Mouse (Mus musculus) heart, embryonic 16.5 days (tissue): ENCODE results near the gene Gm3012. TPM values are rescaled to one million over a fixed set of nuclear protein-coding genes. Genes with fewer than 3 reads are reported as not detected.
"Not testable (repeated sequence)": the region's sequence is repeated elsewhere in the genome, so short reads cannot be mapped to it uniquely, and the experiment has no call there.

ENCODE experiments used
- ATAC-seq: fragments of 200-750 bp; cut with Nextera tagmentation; replicated peaks from 2 replicates; pipeline ENCODE4 v1.8.0; 2017; ENCODE audit warnings: moderate number of reproducible peaks; ENCODE audit not compliant: insufficient read depth, low FRiP score; ENCODE audit errors: extremely low read depth
- H3K27ac ChIP-seq: fragments of 300-500 bp; sonication (generic); 2 replicates; pipeline ENCODE4 v1.5.1; 2014; ENCODE audit warnings: mild to moderate bottlenecking, low read length, control low read depth, moderate library complexity
- H3K27me3 ChIP-seq: fragments of 300-500 bp; sonication (generic); 2 replicates; pipeline ENCODE4 v1.6.1; 2014; ENCODE audit warnings: low read length, mixed read lengths; ENCODE audit not compliant: control insufficient read depth, insufficient read depth
- H3K36me3 ChIP-seq: fragments of 300-500 bp; sonication (generic); 2 replicates; pipeline ENCODE4 v1.6.1; 2014; ENCODE audit not compliant: control insufficient read depth, insufficient read depth
- H3K4me1 ChIP-seq: fragments of 300-500 bp; sonication (generic); 2 replicates; pipeline ENCODE4 v1.6.1; 2014; ENCODE audit warnings: low read length, mixed read lengths; ENCODE audit not compliant: control insufficient read depth, insufficient read depth
- H3K4me2 ChIP-seq: fragments of 300-500 bp; sonication (generic); 2 replicates; pipeline ENCODE4 v1.6.1; 2014; ENCODE audit warnings: low read depth, mild to moderate bottlenecking, control low read depth, low read length
- H3K4me3 ChIP-seq: fragments of 300-500 bp; sonication (generic); 2 replicates; pipeline ENCODE4 v1.5.1; 2014; ENCODE audit warnings: mild to moderate bottlenecking, control low read depth, low read length
- H3K9ac ChIP-seq: fragments of 300-500 bp; sonication (generic); 2 replicates; pipeline ENCODE4 v1.6.1; 2014; ENCODE audit warnings: low read length, control low read depth
- H3K9me3 ChIP-seq: fragments of 300-500 bp; sonication (generic); replicated peaks from 2 replicates; pipeline ENCODE4 v1.6.1; 2016; ENCODE audit warnings: low read length; ENCODE audit not compliant: control insufficient read depth
- WGBS: fragments of 180-500 bp; shearing (Covaris S2); extraction: QIAGEN DNeasy Blood & Tissue Kit; methylation state at CpG from one replicate; pipeline ENCODE4 v1.1.7; 2014; 5-methylcytosine and 5-hydroxymethylcytosine counted together
- polyA plus RNA-seq: library from polyadenylated mRNA; unstranded; fragments of >200 nt; fragmentation: Nextera tagmentation; extraction: Ambion mirVana; gene quantifications from 2 replicates; pipeline ENCODE4 v1.2.1, GENCODE M21; 2015

Gene Gm3012
- not detected in 2 replicates for polyA plus RNA-seq

DNA sequence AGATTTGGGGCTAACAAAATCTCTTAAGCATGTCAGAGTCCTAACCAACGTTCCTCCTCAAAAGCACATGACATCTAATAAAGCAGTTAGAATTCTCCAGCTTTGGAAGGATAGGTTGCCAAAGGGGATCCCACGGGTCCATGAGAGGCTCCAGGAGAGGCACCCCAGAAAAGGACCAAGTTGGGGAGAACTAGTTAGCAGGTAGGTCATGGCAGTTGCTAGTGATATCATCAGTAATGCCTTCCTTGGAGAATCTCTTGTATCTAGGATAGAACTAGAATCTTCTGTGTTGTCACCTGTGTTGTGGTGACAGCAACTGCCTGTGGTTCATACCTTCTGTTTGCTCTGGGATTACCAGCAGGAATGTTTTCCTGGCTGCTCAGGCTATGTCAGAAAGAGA, at the start of gene Gm3012:
Gene Gm3012, plus strand, starts transcription at position 301 of the 400 bp plus-strand sequence.
- not testable (repeated sequence) for H3K9me3 ChIP-seq, H3K27me3 ChIP-seq, H3K27ac ChIP-seq, H3K4me1 ChIP-seq, H3K36me3 ChIP-seq, H3K4me2 ChIP-seq, ATAC-seq, H3K4me3 ChIP-seq, H3K9ac ChIP-seq
- WGBS = no CpG with 5 or more reads among the region's 2 CpGs

GRCm38 (mm10) chr14:3651730-3652129, 17.4 kb downstream of the Gm3012 start, which contains the start of gene Gm3020:
Gm3020 (plus strand) TSS chr14:3652030.
- not testable (repeated sequence) for H3K4me1 ChIP-seq, H3K36me3 ChIP-seq, H3K4me2 ChIP-seq, H3K4me3 ChIP-seq, H3K9ac ChIP-seq, ATAC-seq, H3K27ac ChIP-seq, H3K9me3 ChIP-seq, H3K27me3 ChIP-seq
- no CpG with 5 or more reads among the region's 32 CpGs for WGBS

- H3K27me3 ChIP-seq, H3K27ac ChIP-seq, H3K9me3 ChIP-seq, ATAC-seq, H3K36me3 ChIP-seq, H3K9ac ChIP-seq, H3K4me1 ChIP-seq, H3K4me3 ChIP-seq, H3K4me2 ChIP-seq: not testable (repeated sequence)
- WGBS = no CpG with 5 or more reads among the region's 3 CpGs
Measured at GRCm38 (mm10) chr14:3688483-3688882, 54.2 kb downstream of the Gm3012 start, which contains the start of gene Gm3043. Gm3043 (plus strand) TSS chr14:3688783.

Other genes with a start within 250 kb of the Gm3012 start
- gene Gm10413, start 239.4 kb upstream of the Gm3012 start, polyA plus RNA-seq = not detected in 2 replicates
- 5.3 and 7.1 TPM in 2 replicates for gene Gm10409, start 221.9 kb upstream of the Gm3012 start, polyA plus RNA-seq
- 11.5 and 14.3 TPM in 2 replicates for gene Gm3005, start 206.4 kb upstream of the Gm3012 start, polyA plus RNA-seq
- gene Gm10408, start 185.1 kb upstream of the Gm3012 start, polyA plus RNA-seq = not detected in 2 replicates
- gene Gm3020, start 17.5 kb downstream of the Gm3012 start, polyA plus RNA-seq = 5.3 and 7.1 TPM in 2 replicates
- not detected in 2 replicates for gene Gm3043, start 54.3 kb downstream of the Gm3012 start, polyA plus RNA-seq
- 1.9 and 3.6 TPM in 2 replicates for gene Gm3002, start 175.6 kb downstream of the Gm3012 start, polyA plus RNA-seq
- gene Gm3033, start 211.7 kb downstream of the Gm3012 start, polyA plus RNA-seq = not detected in 2 replicates
- 0.31 TPM in 1 of 2 replicates, not detected in the other for gene Gm2916, start 249.7 kb downstream of the Gm3012 start, polyA plus RNA-seq